Mouse (Mus musculus) limb, embryonic 12.5 days (tissue): ENCODE results near the gene Ndufa7. TPM values are rescaled to one million over a fixed set of nuclear protein-coding genes. Genes with fewer than 3 reads are reported as not detected.

Experiments used
- ATAC-seq: fragments of 200-750 bp; cut with Nextera tagmentation; 2 replicates; pipeline ENCODE4 v1.8.0; 2017; ENCODE audit warnings: low read depth, moderate TSS enrichment; ENCODE audit not compliant: insufficient number of reproducible peaks, insufficient read depth, low FRiP score, low TSS enrichment
- H3K27ac ChIP-seq: fragments of 300-500 bp; sonication (generic); 2 replicates; pipeline ENCODE4 v1.5.1; 2016; ENCODE audit warnings: mild to moderate bottlenecking, moderate library complexity
- H3K27me3 ChIP-seq: fragments of 300-500 bp; sonication (generic); 2 replicates; pipeline ENCODE4 v1.6.1; 2016; ENCODE audit warnings: mild to moderate bottlenecking, moderate library complexity
- H3K36me3 ChIP-seq: fragments of 300-500 bp; sonication (generic); 2 replicates; pipeline ENCODE4 v1.6.1; 2016; ENCODE audit warnings: mild to moderate bottlenecking, moderate library complexity
- H3K4me1 ChIP-seq: fragments of 300-500 bp; sonication (generic); replicated peaks from 2 replicates; pipeline ENCODE4 v1.6.1; 2016
- H3K4me2 ChIP-seq: fragments of 300-500 bp; sonication (generic); 2 replicates; pipeline ENCODE4 v1.6.1; 2016; ENCODE audit warnings: mild to moderate bottlenecking, moderate library complexity
- H3K4me3 ChIP-seq: fragments of 300-500 bp; sonication (generic); replicated peaks from 2 replicates; pipeline ENCODE4 v1.5.1; 2016; ENCODE audit warnings: mild to moderate bottlenecking
- H3K9ac ChIP-seq: fragments of 300-500 bp; sonication (generic); replicated peaks from 2 replicates; pipeline ENCODE4 v1.6.1; 2016; ENCODE audit warnings: mild to moderate bottlenecking, moderate library complexity
- H3K9me3 ChIP-seq: fragments of 300-500 bp; sonication (generic); 2 replicates; pipeline ENCODE4 v1.6.1; 2016; ENCODE audit warnings: mild to moderate bottlenecking, moderate library complexity
- WGBS: fragments of 180-500 bp; shearing (Covaris S2); methylation state at CpG from one replicate; pipeline ENCODE4 v1.1.7; 2016; 5-methylcytosine and 5-hydroxymethylcytosine counted together
- polyA plus RNA-seq: library from polyadenylated mRNA; unstranded; fragments of >200 nt; fragmentation: Nextera tagmentation; extraction: Ambion mirVana; gene quantifications from 2 replicates; pipeline ENCODE4 v1.2.1, GENCODE M21; 2016

Gene Ndufa7
- 458 and 462 TPM in 2 replicates for polyA plus RNA-seq

DNA sequence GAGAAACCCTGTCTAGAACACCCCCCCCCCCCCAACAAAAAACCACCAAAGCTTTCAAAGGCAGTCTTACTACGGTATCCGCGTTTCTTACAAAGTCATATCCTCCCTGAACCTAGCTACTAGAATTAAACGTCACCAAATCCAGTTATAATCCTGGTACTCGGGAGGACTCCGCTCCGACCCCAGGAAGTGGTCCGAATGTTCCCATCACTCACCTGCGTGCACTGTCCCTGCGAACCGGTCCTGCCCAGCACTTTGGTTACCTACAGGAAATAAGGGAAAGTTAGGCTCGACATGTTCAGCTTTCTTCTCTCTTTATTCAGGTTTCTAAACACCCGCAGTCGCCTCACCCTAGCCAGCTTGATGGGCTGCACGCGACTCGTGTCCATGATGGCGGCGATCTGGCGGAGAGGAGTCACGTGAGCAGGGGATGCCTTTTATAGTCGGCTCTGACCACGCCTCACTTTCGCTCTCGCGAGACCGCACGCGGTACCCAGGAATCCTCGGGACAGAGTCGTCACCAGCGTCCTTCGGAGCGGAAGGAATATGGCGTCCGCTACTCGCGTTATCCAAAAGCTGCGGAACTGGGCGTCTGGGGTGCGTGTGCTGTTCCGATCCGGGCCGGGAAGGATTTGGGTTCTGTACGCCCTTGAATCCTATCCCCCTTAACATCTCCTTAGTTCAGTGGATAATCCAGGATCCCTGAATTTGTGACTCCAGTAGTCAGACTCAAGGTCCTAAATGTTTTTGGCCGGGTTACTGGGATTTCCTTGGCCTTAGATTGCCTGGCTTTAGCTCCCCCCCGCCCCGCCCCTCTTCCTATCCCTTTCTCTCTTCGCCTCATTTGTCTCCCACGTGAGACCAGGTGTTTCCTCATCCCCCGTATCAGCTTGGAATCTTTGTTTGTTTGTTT, at the start of gene Ndufa7, which contains the start of gene Rps28:
Ndufa7 (plus strand) TSS at position 489 of the 913 bp plus-strand sequence.
Rps28 (minus strand) TSS at position 479 of the 913 bp plus-strand sequence.
- H3K36me3 ChIP-seq = peaks cover 67% of the 10 kb centered on the region
- peaks cover 26% of the 10 kb centered on the region for H3K4me1 ChIP-seq
- peak within 1 kb of the TSS; percentile 85 for H3K9ac ChIP-seq
- ATAC-seq = peak; percentile 84
- under 1% methylated on average over 51 of the region's 51 CpGs for WGBS
- H3K27me3 ChIP-seq = no peaks in the 10 kb centered on the region
- H3K4me3 ChIP-seq = peak within 1 kb of the TSS; percentile 77
- no peaks in the 10 kb centered on the region for H3K9me3 ChIP-seq
- peak within 1 kb of the TSS; percentile 79 for H3K4me2 ChIP-seq
- H3K27ac ChIP-seq = peak within 1 kb of the TSS; percentile 92

DNA sequence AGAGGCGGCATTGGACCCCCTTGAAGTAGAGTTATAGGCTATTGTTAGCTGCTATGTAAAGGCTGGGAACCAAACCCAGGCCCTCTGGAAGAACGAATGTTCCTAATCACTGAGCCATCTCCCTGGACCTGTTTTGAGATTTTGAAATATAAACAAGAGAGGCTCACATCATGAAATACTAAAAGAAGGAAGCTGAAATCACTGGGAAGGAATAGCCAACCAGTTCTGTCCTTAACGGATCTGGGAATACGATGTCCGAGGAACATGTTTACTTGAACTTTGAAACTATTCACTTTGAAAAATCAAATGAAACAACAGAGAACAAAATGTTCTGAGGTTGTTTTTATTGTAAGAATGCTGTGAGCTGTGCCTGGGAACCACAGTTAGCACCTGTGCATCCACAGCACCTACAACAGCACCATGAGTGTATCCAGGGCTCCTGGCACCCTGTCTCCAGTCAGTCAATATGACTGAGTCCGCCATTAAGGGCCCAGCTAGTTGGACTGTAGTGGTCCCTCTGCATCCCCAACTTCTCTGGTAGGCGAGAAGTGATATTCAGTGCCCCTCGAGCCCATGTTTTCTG, 49.7 kb upstream of the Ndufa7 start:
- Histone ChIP-seq H3K4me1 (peaks cover 18% of the 10 kb centered on the region), H3K27ac (no peak overlapping the region), H3K4me2 (no peak overlapping the region), H3K27me3 (no peaks in the 10 kb centered on the region), H3K9ac (no peak overlapping the region), H3K36me3 (peaks cover 48% of the 10 kb centered on the region), H3K4me3 (no peak overlapping the region), H3K9me3 (no peaks in the 10 kb centered on the region)
- WGBS = 91% methylated on average over 8 of the region's 8 CpGs
- ATAC-seq = no peak

DNA sequence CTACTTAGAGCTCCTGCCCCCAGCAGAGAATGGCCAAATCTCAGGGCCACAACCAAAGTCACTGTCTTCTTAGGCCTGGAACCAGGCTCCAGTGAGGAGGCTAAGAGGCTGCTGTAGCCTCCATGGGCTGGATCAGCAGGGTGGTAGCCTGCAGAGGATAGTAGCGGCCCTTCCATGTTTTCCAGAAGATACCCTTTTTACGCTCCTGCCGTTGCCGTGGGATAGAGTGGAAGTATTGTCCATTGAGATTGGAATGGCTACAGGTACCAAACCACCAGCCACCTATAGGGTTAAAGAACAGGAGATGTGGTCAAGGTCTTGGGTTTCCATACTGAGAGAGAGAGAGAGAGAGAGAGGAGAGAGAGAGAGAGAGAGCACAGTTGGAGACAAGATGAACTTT, 49.1 kb upstream of the Ndufa7 start:
- Histone ChIP-seq H3K27me3 (no peaks in the 10 kb centered on the region), H3K4me1 (peaks cover 24% of the 10 kb centered on the region), H3K9ac (no peak overlapping the region), H3K4me2 (no peak overlapping the region), H3K9me3 (no peaks in the 10 kb centered on the region), H3K27ac (no peak overlapping the region), H3K4me3 (no peak overlapping the region), H3K36me3 (peaks cover 48% of the 10 kb centered on the region)
- 95% methylated on average over 4 of the region's 4 CpGs for WGBS
- ATAC-seq = no peak

DNA sequence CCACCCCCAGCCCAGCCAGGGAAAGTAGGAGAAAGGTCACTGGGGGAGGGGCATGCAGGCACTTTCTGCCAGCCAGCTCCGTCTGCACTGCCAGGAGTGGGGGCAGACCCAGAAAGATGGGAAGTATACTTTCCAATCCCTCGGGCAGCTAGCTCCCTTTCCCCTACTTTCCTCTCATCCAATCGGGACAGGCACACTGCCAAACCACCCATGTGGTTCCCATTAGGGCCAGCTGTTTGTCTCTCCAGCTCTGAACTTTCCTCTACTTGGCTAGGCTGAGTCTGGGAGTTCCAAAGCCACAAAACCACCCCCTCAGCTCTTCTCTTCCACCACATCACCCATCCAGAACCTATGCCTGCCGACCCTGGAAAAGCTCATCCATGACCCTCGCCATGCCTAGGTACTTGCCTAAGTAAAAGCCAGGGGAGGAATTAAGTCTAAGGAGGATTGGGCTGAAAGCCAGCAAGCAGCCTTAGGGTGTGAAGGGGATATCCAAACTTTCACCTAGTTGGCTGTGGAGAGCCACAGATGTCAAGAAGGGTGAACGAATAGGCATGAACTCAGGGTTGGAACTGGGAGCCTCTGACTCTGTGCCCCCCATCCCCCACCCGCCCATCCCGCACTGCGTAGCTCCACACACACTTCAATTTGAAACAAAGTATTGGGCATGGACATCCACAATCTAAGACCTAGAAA, 45.0 kb upstream of the Ndufa7 start:
- H3K4me1 ChIP-seq = peaks cover 51% of the 10 kb centered on the region
- H3K36me3 ChIP-seq = peaks cover 41% of the 10 kb centered on the region
- H3K4me3 ChIP-seq = peak overlapping the region; percentile 54
- ATAC-seq = peak; percentile 91
- H3K9ac ChIP-seq = peak overlapping the region; percentile 44
- 23% methylated on average over 9 of the region's 9 CpGs for WGBS
- H3K4me2 ChIP-seq = peak overlapping the region; percentile 81
- H3K27me3 ChIP-seq = no peaks in the 10 kb centered on the region
- H3K27ac ChIP-seq = peak overlapping the region; percentile 98
- H3K9me3 ChIP-seq = no peaks in the 10 kb centered on the region

DNA sequence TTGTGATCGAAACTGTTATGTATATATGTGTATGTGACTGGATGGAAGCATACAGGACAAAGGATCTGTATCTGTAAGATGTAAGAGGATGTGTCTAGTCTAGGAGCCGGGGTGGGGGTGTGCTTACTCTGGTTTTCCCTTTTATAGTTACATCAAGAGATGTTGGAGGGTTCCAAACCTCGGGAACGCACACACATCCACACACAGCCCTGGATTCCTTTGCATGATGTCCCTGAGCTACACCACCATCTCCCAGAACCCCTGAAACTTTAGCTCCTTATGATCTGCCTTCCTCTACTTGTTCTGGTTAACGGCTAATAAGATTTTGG, 44.4 kb upstream of the Ndufa7 start:
- H3K4me1 ChIP-seq = peaks cover 51% of the 10 kb centered on the region
- 0 out of 2 replicates have a peak overlapping the region, but pooled peaks have one; percentile 27 for H3K9ac ChIP-seq
- peak overlapping the region; percentile 54 for H3K4me3 ChIP-seq
- H3K9me3 ChIP-seq = no peaks in the 10 kb centered on the region
- peaks cover 36% of the 10 kb centered on the region for H3K36me3 ChIP-seq
- no peak for ATAC-seq
- H3K27me3 ChIP-seq = no peaks in the 10 kb centered on the region
- H3K4me2 ChIP-seq = peak overlapping the region; percentile 81
- peak overlapping the region; percentile 98 for H3K27ac ChIP-seq
- 80% methylated on average over 5 of the region's 5 CpGs for WGBS

DNA sequence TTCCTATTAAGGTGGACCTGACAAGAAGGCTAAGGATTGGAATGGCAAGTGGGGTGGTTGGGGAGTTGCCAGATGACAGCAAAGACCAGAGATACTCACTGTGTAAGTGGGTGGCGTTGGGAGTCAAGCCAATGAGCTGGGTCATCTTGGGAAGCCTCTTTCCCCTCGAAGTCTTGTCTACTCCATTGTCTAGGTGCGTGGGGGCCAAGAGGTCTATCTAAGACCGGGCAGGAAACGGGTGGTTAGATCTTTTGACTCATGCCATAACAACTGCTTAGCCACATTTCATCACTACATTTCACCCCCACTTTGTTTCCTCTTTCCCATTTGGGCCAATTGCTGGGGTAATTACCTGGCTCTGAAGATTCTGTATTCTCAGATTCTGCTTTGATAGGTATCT, 43.9 kb upstream of the Ndufa7 start:
- no peaks in the 10 kb centered on the region for H3K9me3 ChIP-seq
- no peaks in the 10 kb centered on the region for H3K27me3 ChIP-seq
- peaks cover 31% of the 10 kb centered on the region for H3K36me3 ChIP-seq
- H3K4me1 ChIP-seq = peaks cover 51% of the 10 kb centered on the region
- peak overlapping the region; percentile 81 for H3K4me2 ChIP-seq
- peak overlapping the region; percentile 98 for H3K27ac ChIP-seq
- 94% methylated on average over 5 of the region's 5 CpGs for WGBS
- H3K9ac ChIP-seq = peak overlapping the region; percentile 66
- peak overlapping the region; percentile 54 for H3K4me3 ChIP-seq
- no peak for ATAC-seq

DNA sequence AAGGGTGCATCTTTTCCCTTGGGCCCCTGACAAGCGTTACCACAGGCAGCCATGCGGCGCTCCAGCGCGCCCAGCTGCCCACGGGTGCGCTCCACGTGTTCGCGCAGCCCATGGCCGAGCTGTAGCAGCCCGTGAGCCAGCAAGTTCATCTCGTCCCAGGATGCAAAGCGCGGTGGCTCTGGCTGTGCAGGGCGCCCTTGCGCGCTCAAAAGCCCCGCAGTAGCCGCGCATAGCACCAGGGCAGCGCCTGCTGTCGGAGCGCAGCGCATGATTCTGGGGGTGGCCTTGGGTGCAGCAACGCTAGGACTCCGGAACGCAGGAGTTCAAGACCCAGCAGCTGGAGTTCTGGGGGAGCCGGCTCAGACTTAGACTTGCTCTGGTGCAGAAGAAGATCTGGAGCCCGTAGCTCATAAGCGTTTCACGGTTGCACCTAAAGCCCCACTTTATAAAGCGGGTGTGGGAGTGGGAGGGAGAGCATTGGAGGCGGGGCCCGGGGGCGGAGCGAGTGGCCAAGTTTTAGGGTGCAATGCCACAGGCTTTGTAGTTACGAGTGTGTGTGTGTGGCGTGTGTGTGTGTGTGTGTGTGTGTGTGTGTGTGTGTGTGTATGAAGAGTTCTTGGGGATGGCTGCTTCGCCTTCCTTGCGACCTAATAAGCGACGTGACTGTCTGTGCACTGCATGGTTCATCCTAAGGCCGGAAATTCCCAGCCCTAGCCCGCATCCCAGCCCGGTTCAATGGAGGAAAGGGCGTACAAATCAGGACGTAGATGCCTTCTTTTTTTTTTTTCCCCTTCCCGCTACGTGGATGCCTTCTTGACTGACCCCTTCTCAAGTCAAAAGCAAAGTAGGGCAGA, 43.0 kb upstream of the Ndufa7 start, which contains the start of gene Angptl4:
Angptl4 (minus strand) TSS at position 707 of the 854 bp plus-strand sequence.
- Histone ChIP-seq H3K36me3 (peaks cover 22% of the 10 kb centered on the region), H3K9ac (peak within 1 kb of the TSS; percentile 66), H3K4me1 (peaks cover 51% of the 10 kb centered on the region), H3K27ac (peak within 1 kb of the TSS; percentile 98), H3K4me2 (peak within 1 kb of the TSS; percentile 81), H3K27me3 (no peaks in the 10 kb centered on the region), H3K4me3 (peak within 1 kb of the TSS; percentile 54), H3K9me3 (no peaks in the 10 kb centered on the region)
- peak; percentile 60 for ATAC-seq
- 2% methylated on average over 50 of the region's 50 CpGs for WGBS

DNA sequence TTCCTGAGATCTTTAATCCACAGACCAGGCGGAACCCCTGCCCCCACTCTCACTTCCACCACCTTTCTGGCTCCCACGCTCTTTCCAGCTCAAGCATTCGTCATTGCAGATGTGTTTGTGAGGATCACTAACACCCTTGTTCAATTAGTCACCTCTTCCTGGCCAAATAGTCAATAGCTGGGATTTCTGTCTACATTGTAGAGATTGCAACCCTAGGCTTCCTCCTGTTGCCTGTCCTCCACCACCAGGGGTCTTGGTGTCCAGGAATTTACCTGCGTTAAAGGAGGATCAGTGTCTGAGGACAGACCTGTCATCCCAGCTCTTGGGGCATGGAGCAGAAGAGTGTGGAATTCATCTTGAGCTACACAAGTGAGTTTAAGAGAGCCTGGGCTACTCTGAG, 42.3 kb upstream of the Ndufa7 start:
- Histone ChIP-seq H3K4me2 (peak overlapping the region; percentile 81), H3K4me3 (peak overlapping the region; percentile 54), H3K27me3 (no peaks in the 10 kb centered on the region), H3K9me3 (no peaks in the 10 kb centered on the region), H3K27ac (peak overlapping the region; percentile 98), H3K4me1 (peaks cover 51% of the 10 kb centered on the region), H3K9ac (peak overlapping the region; percentile 66; the same call in 1 of the 2 replicates), H3K36me3 (peaks cover 14% of the 10 kb centered on the region)
- WGBS = 43% methylated on average over 4 of the region's 4 CpGs
- no peak for ATAC-seq

DNA sequence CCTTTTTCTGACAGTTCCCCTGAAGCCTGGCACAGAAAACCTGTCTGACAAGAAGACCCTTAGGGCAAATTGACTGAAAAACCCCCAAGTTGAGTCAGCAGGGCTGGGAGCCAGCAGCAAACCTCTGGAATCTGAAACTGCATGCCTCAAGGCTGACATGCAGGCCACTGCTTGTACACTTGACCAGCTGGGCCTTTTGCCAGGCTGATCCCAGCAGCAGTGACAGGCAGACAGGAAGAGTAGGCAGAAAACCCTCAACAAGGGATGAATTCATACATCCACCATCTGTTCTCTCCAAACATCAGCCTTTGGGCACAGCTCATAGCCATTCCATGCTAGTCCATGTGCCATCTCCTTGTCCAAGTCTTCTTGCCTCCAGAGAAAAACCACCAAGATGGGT, 41.0 kb upstream of the Ndufa7 start:
- H3K9ac ChIP-seq = no peak overlapping the region
- H3K4me2 ChIP-seq = no peak overlapping the region
- ATAC-seq = no peak
- H3K27me3 ChIP-seq = no peaks in the 10 kb centered on the region
- H3K36me3 ChIP-seq = peaks cover 1% of the 10 kb centered on the region
- H3K9me3 ChIP-seq = no peaks in the 10 kb centered on the region
- no peak overlapping the region; the same call in 1 of the 2 replicates for H3K27ac ChIP-seq
- peaks cover 45% of the 10 kb centered on the region for H3K4me1 ChIP-seq
- H3K4me3 ChIP-seq = no peak overlapping the region

DNA sequence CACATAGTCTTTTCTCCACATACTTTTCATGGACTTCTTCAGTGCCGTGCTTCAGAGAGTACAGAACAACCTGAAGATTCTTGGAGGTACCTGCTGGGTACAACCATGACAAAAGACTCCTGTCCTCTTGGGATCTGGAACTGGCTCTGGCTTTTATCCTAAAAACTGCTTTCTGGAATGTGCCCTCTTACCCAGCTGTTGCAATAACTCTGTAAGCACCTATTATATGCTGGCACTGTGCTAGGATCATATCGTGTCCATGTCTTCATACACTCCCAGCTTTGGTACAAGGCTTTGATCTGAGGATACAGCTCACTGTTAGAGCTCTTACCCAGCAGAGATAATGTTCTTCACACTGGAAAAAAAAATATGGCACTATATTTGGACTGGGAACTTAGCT, 39.4 kb upstream of the Ndufa7 start:
- H3K27ac ChIP-seq = no peak overlapping the region
- H3K4me2 ChIP-seq = no peak overlapping the region
- no peaks in the 10 kb centered on the region for H3K27me3 ChIP-seq
- no peak overlapping the region for H3K4me3 ChIP-seq
- no peak for ATAC-seq
- 87% methylated on average over 2 of the region's 2 CpGs for WGBS
- no peaks in the 10 kb centered on the region for H3K36me3 ChIP-seq
- H3K9me3 ChIP-seq = no peaks in the 10 kb centered on the region
- peaks cover 31% of the 10 kb centered on the region for H3K4me1 ChIP-seq
- no peak overlapping the region for H3K9ac ChIP-seq
